Mouse (Mus musculus) ES-E14 (cell line): ENCODE data around the gene Aoc3.

ENCODE experiments used
- HCFC1 ChIP-seq: IDR thresholded peaks from 2 replicates; pipeline ENCODE4 v1.6.1; 2012; ENCODE audit warnings: low read length, inconsistent platforms, borderline replicate concordance; ENCODE audit not compliant: insufficient read depth
- MAFK ChIP-seq: IDR thresholded peaks from 2 replicates; pipeline ENCODE4 v1.6.1; 2014; ENCODE audit warnings: mild to moderate bottlenecking, low read depth, low read length, inconsistent platforms; ENCODE audit not compliant: insufficient read depth

GRCm38 (mm10) chr11:101359776-101360175 is 29.4 kb downstream of the Aoc3 start:
- TF ChIP-seq MAFK = no peak
- no peak for TF ChIP-seq HCFC1
